Mouse (Mus musculus) ES-CJ7 (cell line): ENCODE measurements around the gene Cxadr.

Source experiments
- DNase-seq: peaks from one replicate; pipeline ENCODE4 v3.0.0; 2011; ENCODE audit warnings: low read depth, low spot score

Gene Cxadr

DNA sequence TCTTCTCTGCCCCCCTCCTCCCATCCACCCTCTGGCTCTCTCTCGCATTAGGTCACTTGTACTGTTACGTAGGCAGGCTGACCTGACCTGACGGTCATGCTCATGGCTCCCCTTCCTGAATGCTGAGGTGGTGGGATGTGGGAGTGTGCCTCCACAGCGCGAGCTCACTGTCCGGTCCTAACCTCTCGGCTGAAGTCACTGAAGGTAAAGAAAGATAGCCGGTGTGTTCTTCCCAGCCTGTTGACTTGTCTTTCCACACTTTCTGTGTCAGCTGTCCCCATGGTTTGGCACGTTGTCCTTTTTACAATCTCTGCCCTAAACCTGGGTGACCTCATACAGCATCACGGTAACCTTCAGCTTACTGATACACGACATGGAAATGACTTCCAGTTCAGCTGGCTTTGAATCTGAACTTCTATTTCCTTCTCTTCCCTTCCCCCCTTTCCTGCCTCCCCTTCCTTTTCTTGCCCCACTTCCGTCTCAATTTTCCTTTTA, 4.4 kb downstream of the Cxadr start:
- DNase-seq: no peak

DNA sequence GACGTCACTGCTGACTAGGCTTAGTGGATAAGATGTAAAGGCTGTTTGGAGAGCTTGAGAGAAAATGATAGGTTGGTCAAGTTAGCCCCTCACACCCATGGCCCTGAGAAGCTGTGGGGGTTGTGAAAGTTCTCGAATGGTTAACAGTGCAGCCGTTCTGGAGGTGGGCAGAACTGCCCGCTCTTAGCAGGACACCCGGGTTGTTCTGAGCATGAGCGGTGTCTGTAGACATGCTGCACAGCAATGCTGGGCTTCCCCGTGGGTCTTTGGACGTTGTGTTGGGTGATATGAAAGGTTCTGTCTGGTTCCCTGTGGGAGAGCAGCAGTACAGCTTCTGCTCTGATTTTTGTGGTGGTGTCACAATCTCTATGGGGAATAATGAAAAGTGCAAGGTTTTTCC, 5.3 kb downstream of the Cxadr start:
- DNase-seq: no peak

DNA sequence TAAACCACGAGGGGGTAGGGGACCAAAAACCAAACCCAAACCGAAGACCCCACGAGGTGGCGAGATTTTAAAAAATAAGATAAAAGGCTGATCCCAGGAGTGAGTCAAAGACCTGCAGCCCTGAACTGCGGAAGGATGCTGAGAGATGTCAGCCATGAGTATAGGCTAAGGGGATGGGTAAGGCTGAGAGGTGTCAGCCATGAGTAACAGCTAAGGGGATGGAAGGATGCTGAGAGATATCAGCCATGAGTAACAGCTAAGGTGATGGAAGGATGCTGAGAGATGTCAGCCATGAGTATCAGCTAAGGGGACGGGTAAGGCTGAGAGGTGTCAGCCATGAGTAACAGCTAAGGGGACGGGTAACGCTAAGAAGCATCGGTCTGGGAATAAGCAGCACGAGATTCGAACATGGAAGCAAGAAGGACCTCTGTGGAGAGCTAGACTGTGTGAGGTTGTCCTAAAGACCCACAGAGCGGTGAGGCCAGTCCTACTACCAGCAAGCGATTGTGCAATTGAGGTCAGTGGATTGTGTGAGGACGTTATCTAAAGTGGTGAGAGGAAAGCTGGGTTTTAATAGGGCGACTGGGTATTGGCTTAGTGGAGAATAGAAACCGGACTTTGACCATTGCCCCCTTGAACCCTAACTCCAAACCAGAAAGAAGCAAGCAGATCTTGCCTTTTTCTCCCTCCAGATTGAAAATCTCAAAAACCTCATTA, 6.3 kb downstream of the Cxadr start:
- no peak for DNase-seq

DNA sequence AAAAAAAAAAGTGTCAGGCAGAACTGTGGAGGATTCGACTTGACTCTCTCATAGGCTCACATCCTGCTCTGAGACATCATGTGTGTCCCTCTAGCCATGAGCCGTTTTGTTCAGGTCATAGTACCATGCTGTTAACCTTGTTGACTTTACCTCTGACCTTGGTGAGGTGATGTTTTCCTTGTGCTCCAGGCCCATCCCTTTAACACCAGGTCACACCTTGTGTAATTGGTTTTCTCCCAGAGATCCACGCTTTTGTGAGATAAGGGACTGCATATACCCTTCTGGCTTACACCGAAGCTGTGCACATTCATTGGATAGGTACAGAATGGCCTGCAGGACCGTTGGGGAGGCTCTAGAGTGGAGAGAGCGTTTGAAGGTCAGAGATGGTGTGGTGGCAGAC, 8.0 kb downstream of the Cxadr start:
- DNase-seq: no peak

DNA sequence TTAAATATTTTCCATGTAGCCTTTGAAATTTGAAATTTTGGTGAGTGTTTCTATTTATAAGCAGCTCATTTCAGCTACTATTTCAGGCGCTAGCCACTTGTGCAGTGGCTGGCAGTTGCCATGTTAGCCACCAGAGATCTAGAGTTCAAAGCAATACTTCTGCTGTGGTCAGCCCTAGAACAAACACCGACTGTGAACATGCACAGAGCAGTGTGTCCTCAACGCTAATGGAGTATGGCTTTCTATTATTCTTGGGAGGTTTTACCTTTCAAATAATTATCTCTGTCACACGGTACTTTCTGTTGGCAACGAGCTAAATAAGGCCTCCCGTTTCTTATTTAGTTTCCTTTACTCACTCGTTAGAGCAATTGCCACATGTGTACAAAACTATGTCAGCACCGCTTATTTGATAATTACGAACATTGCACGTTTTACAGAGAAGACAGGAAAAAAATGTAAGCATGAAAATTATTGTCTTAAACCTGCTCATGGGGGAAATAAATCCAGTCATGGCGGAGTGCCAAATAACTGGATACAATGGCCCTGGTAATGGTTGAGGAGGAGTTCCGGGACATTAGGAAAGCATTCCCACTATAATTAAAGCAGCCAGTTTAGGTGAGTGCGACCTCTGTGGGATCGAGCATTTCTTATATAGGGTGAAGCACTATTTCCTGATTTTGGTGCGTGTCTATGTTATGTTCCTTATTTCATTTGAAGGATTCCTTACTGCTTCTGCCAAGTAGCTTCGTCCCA, 12.0 kb downstream of the Cxadr start:
- DNase-seq: no peak

GRCm38 (mm10) chr16:78314026-78314425, 12.7 kb downstream of the Cxadr start:
- no peak for DNase-seq

DNA sequence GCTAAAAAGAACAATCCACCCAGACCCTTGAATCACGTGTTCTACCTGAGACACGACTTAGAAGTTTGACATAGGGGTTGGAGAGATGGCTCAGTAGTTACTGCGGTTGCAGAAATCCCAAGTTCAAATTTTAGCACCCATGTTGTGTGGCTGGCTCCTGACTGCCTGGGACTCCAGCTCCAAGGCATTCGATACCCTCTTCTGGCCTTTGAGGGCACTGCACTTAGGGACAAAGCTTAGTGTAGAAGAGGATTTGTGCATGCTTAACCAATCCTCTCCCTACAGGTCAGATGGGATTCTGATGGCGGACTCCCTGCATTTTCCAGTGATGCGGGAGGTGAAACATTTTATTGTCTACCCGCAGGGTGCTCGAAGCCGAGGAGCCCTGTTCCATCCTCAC, 15.6 kb downstream of the Cxadr start:
- DNase-seq: peak; percentile 75

GRCm38 (mm10) chr16:78317960-78318359, 16.7 kb downstream of the Cxadr start:
- DNase-seq: no peak

GRCm38 (mm10) chr16:78319711-78320110, 18.4 kb downstream of the Cxadr start:
- no peak for DNase-seq

GRCm38 (mm10) chr16:78321559-78321958, 20.3 kb downstream of the Cxadr start:
- DNase-seq: no peak

DNA sequence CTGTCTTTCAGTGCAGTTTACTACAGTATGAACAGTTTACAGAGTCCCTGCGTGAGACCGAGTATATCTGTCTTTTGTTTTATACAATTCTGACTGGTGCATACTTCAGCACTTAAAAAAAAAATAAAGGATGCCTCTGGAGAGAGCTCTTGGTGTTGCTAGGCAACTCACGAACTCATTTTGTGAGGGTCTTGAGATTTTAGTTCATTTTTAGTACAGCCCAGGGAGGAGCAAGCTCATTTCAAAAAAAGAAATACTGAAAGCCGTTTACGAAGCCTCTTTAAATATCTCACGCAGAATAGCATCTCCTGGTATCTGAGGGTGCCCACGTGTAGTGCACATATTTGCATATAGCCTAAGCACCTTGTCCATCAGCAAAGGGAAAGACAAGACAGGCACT, 20.9 kb downstream of the Cxadr start:
- DNase-seq: no peak

DNA sequence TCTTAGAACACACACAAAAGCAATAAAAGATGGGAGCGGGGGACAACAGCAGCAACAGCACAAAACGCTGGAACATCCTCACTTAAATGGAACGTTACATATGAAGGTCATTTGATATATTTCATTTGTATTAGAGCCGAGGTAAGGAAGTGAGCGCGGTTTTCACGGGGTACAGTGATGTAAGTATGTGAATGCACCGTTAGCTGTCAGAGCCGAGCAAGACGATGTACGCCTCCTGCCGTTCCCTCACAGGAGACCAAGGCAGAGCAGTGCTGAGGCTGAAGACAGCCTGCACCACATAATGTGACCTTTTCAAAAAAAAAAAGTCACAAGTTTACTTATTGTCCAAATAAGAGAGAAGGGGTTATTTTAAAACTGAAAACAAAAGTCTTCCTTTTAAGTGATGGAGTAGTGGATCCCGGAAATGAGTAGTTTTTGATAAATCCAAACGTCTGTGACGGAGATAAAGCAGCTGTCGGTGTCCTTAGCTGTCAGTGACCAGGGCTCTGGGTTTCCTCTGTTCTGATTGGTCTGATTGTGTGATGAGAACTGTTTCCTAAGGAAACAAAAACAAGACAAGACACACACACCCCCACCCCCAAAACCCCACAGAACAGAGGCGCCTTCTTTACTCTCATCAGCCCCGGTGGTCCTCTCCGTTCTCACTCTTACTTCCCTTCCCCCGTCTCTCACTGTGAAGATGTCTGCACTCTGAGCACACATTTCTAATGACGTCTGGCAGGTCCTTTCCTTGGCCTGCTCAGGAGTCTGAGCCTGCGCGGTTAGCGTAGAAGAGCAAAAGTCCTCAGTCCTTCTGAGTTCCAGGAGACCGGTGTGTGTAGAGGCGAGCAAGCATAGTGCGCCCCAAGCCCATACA, 24.9 kb downstream of the Cxadr start:
- no peak for DNase-seq

DNA sequence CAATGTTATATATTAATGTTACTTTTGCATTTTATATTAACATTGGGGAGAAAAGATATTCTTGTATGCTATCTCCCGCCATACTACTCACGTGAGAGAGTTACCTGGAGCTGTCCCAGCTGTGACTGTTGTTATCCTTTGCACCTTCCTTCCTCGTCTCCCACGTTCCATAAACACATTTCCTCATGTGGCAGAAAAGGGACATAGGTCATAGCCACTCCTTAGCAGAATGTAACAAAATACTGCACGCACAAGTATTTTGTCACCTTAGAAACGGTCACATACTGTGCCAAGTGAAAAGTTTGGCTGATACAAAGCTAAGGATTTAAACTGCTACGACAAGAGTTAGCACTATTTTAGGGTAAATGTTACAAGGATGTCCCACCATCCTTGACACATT, 26.3 kb downstream of the Cxadr start:
- no peak for DNase-seq

GRCm38 (mm10) chr16:78327999-78328398, 26.7 kb downstream of the Cxadr start:
- DNase-seq: no peak

DNA sequence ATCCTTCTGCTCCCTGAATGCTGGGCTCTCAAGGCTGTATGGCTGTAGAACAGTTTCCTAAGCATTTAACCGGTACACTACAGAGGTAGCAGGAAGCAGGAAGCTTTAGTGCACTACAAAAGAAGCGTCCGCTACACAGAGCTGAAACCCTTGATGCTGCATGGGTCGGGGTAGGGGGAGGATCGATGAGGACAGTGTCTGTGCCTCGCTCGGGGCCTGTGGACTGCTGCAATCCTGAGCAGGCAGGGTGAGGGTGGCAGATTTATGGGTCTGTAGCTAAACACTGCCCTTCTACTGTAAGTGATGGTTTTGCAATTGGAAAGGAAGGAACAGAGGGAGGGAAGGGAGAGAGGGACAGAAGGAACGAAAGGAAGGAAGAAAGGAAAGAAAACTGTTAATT, 35.9 kb downstream of the Cxadr start:
- no peak for DNase-seq

- DNase-seq: no peak
Observed at GRCm38 (mm10) chr16:78341356-78341755, 40.1 kb downstream of the Cxadr start.

DNA sequence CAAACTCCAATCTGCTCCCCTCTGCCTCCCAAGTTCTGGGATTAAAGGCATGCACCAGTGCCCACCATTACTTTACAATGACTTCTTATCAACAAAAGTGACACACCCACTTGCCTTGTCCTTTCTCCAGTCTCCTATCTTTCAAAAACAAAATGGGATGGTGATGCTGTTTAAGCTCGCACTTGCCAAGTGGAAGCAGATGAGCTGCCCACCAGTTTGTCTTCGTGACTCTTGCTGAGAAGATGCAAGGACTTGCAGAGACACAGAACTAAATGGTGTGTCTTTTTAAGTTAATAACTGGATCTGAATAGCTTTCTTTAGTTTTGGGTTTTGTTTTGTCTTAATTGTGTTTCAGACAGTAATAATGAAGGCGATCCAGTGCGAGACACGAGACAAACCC, 41.5 kb downstream of the Cxadr start:
- no peak for DNase-seq

GRCm38 (mm10) chr16:78343792-78344191, 42.5 kb downstream of the Cxadr start:
- DNase-seq: no peak

DNA sequence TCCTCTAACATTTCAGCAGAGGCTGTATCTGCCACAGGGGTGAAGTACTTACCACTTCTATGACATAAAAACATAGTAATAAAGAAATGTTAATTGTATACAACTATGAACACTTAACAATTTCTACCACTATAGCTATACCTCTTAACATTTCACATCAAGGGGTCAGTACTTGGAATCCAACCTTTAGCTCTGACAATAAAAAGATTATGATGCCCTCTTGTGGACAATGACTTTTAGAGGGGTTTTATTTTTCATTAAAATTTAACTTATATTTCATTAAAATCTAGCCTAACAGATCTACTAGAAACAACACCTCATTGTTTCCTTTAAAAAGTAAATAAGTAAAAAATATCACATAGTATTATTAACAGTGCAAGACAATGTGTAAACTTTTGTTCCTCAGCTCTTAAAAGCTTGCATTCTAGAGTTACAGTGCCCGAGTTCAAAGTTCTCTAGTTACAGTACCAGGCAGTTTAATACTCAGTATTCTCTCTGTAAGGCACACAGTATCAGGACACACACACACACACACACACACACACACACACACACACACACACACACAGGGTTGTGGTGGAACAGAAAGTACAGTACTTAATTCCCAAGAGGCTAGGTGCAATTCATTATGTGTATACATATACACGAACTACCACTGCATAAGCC, 45.5 kb downstream of the Cxadr start:
- DNase-seq: no peak

GRCm38 (mm10) chr16:78347328-78347926, 46.1 kb downstream of the Cxadr start:
- no peak for DNase-seq

DNA sequence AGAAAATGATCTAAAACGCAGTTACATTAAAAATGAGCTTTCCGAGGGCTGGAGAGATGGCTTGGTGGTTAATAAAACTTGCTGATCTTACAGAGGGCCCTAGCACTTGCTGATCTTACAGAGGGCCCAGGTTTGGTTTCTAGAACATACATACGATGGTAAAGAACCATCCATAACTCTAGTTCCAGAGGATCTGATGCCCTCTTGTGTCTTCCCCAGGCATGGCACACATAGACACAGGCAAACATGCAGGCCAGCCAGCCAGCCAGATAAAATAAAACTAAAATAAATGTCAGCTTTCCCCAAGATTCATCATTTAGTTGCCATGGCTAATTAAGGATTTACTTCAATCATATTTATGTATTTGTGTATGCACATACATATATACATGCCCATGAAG, 56.5 kb downstream of the Cxadr start:
- peak; percentile 23 for DNase-seq
